Mouse (Mus musculus): ENCODE measurements around the gene Timm22.

The Timm22 gene

DNA sequence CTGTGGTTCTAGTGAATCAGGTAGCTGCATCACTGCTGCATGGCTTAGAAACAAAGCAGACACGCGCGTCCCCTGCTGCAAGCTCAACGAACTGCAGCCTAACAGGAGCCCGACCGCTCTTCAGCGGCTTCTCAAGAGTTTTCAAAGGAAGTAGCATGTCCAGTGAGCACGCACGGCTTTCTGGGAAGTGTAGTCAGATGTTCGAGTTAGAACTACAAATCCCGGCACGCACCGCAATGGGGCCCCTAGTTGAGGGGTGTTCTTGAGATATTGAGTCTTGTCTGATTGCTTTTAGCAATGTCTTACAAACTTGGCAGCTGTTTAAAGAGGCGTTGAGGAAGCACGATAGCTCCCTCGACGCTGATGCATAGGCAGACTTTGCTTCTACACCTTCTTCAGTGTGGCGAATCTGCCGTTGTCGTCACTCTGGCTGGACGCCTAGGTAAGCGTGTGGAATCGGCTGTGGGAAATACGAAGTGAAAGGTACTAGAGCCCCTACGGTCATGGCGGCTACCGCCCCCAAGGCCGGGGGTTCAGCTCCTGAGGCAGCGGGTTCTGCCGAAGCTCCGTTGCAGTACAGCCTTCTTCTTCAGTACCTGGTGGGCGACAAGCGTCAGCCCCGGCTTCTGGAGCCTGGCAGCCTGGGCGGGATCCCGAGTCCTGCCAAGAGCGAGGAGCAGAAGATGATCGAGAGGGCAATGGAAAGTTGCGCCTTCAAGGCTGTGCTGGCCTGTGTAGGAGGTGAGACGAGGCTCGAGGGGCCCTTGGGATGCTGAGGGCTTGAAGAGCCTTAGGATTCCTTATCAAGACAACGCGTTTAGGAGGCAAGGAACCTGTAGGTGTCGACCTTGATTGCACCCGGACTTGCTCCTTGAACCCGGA lies at the start of gene Timm22:
Timm22 (plus strand) TSS at position 251 of the 882 bp plus-strand sequence.
- DNase-seq = peak; percentile 96 to 98

DNA sequence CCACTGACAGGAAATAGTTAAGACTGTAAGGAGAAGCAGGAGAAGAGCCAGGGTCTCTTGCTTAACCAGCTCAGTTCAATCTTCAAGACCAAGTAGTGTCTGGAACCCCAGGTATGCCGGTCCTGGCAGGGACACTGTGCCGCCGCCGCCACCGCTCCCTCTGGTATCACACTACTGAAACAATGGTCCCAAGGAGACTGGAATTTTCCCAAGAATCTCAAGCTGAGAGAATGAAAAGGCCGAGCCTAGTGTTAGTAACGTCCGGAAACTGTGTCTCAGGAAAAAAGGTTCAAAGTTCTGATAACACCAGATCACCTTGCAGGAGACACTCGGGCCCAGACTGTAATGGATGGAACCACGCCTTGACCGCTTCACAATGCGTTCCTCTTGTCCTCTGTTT lies 49.3 kb upstream of the Timm22 start:
- no peak for DNase-seq

GRCm38 (mm10) chr11:76358628-76359320 lies 48.0 kb upstream of the Timm22 start:
- no peak for DNase-seq

DNA sequence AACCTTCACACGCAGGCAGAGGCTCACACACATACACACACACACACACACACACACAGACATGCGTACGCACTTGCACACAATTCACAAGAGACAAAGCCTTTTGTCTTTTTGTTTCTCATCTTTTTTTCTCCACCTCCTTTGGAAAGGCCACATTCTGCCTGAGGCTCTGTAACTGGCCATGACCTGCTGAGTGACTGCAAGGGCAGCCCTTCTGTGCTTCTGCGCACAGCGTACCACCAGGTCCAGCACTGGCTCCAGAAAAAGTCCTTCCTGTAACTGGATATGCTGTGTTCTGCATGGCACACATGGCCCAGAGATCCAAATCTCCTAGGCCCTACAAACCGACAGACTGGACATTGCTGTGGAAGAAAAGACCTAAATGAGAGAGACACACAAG lies 46.5 kb upstream of the Timm22 start:
- DNase-seq = no peak

DNA sequence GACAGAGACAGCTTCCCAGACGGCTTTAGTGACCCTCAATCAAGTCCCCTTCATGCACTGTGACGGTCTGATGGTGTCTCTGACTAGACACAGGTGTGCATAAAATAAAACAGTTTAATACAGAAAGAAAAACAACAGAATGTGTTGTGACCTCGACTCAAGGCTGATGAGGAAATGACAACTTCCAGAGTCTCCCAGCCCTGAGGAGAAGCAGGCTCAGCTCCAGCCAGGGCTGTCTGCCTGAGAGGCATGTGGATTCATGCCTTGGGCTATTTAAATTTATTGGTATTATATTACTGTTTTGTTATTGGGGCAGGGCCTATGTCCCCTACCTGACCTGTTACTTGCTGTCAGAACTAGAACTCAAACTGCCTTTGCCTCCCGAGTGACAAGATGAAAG lies 45.3 kb upstream of the Timm22 start:
- no peak for DNase-seq

DNA sequence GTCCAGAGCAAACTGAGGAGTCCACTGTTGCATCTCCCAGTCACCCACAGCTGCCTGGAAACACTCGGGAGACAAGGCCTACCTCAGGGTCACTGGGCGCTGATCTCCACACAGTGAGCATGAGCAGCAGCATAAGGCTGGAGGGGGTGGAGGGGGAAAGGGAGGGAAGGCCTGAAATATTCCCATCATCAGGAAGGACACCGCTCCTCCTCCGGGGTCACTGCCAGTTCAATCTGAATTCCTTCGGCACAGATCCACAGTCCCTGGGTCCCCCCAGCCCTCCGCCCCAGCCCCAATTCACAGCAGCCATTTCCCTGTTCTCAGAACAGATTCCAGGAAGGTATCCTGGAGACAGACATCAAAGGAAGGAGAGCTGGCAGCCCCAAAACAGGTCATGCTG lies 43.6 kb upstream of the Timm22 start:
- DNase-seq = no peak

DNA sequence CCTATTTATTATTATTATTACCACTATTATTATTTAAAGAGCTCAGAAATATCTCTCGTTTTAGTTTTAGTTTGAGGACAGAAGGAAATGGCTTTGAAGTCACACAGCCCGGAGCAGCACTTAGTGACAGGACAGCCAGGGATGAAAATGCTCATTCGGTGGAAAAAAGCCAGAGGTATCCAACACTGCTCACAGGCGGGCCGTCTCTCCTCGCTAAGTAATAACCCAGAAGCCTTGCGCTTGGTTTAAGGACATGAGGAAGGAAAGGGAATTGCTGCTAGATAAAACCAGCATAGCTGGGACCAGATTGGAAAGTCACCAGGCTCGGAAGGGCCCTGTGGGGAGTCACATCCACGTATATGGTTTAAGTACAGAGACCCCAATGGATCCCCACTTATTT lies 43.1 kb upstream of the Timm22 start:
- no peak for DNase-seq

DNA sequence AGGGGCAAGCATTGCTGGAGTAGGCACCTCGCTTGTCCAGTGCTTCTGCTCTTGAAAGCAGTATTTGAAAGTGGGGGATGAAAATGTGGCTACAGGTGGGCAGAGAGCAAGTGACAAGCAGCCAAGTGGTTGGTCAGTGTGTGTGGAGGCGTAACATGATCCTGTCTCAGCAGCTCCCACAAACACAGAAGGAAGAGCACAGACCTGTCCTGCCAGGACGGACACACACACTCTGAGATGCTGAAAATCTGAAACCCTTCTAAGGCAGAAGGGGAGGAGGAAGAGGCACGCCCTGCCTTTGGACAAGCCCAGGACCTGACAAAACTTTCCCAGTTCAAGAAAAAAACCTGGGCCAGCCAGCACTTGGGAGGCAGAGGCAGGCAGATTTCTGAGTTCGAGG lies 42.7 kb upstream of the Timm22 start:
- DNase-seq = no peak

DNA sequence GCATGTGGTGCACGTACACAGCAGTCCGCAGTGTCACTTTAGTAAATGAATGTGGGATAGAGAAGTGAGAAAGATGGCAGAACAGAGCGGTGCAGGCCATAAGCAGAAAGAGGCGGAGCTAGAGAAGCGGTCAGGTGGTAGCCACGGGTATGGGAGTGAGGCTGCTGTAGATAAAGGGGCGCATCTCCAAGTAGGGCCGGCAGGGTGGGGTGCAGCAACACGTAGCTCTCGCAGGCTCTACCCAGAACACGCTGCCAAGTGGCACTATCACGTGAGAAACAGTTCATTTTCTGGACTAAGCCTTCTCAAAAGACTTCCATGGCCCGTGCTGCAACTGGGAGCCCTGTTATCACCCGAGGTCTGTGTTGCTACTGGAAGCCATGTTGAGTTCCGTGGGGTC lies 40.0 kb upstream of the Timm22 start:
- DNase-seq = no peak

- DNase-seq = no peak
These were observed 36.3 kb upstream of the Timm22 start for GRCm38 (mm10) chr11:76370491-76370890.

DNA sequence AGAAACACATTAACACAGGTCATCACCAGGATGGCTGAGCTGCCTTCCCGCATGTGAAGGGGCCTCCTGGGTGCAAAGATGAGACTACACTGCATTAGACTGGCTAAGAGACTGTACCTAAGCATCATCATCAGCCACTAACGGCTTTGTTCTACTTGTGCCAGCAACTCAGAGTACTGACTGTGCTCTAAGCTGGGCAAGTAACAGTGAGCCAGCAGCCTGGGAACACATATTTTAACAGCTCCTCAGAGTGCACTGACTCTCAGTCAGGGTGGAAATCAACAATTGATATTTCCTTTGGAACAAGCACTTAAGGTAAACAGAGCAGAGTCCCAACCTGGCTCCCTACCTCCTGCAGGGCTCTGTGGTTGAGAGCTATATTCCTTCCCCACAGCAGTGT lies 34.6 kb upstream of the Timm22 start:
- no peak for DNase-seq

DNA sequence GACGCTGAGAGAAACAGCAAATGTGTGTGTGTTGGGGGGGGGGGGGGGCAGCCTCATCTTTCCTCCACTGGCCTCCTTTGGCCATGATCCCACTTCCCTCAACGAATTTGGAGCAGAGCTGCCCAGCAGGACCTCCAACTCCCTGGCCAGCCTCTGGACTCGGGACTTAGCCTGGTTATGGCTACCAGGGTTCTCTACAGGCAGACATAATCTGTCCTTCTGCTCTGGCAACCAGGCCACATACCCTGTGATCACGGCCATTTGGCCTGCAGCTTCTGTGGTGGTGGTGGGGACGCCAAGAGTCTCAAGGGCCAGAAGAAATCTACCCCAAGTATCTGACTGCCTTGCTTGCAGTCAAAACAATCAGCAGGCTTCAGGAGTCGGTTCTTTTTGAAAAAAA lies 34.2 kb upstream of the Timm22 start:
- DNase-seq = no peak

DNA sequence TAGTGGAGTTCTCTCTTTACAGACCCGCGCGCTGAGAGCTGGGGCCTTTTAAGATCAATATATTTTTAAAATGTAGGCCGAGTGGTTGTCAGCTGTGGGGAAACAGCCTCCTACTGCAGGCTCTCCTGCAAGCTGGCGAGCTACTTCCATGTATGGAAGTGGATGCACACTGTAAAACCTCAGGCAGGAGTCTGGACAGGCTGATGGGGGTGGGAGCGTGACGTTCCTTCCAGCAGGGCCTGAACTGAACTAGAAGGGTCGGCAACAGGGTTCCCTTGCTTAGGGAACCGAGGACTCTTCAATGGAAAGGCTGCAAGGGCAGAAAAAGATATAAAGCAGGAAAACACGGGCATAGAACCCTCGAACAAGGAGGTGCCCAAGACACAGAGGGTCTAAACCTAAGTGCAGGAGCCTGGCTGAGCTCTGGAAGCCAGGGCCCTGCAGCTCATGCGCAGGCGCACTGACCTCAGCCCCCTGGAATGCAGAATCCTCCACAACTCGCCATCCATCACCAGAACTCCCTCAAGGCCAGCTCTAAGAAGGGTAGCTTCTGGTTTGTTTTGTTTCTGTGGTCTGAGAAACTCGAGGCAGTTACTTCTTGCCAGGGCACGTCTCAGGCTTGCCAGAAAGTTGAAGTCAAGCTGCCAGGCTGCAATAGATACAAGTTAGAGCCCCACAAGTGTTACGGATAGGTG lies 32.1 kb upstream of the Timm22 start:
- no peak for DNase-seq

GRCm38 (mm10) chr11:76376425-76376824 lies 30.3 kb upstream of the Timm22 start:
- DNase-seq = no peak

DNA sequence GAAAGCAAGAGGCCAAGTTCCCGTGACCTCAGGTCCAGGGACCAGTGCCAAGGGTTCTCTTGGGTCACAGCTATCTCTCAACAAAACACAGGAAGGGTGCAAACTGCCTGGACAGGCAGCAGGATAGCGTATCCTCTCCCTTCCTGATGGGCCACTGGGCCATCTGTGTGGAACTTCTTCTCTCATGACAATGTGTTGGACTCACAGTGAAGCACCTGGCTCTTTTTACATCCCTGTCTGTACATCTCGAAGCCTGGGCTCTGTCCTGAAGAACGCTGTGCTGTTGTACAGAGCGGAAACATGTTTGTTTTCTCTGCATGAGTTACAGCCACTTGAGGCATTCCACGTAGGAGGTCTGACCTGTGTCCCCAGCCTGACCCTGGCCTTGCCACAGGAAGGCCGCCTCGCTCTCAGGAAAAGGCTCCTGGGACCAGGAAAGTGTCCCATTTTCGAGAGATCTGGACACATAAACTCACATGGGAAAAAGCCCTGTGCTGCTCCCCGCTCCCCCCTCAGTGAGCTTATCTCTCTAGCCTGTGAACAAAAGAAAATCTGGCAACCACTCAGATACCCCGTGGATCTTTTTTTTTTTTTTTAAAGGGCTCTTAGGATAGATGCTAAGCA lies 26.7 kb upstream of the Timm22 start:
- DNase-seq = no peak

- no peak for DNase-seq
These were observed 25.4 kb upstream of the Timm22 start for GRCm38 (mm10) chr11:76381201-76381885.

DNA sequence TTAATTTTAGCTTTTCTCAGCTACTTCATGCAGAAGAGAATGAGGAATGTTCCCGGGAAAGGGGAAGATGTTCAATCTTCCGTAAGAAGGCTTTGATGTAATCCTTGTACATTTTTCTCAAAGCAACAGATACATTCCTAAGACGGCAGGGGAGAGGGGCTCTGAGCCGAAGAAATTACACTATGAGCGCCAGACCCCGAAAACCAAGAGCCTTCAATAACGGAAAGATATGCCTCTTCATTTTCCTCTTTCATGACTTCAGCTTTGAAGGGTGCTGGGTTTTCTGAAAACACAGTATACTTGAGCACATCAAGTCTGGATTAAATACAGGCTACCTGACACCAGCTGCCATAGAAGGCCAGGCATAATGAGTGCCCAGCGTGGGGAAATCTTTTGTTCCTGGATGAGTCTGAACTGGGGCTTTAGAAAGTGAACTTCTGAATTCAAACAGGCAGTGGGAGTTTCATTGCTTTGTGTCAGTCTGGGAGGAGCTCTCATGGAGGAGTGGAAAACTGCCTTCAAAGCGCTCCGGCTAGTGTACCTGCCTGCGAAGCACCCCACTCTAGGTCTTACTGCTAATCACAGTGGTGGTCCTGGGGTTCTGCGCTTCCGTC lies 23.9 kb upstream of the Timm22 start:
- DNase-seq = no peak

DNA sequence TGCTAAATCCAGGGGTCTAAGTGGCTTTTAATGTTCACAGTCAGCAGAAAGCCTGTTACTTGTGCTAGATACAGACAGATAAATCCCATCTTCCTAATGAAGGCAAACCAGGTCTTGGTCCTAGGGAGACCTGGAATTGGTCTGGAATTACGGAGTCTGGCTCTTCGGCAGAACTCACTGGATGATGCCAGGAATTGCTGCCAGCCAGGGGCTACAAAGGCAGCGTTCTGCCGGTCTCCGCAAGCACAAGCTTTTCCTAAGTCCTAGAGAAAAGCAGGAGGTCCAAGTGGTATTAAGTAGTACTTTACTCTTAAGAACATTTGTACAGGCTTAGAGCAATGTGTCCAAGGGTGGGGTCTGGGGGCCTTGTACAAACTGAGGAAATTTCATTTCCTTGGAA lies 22.4 kb upstream of the Timm22 start:
- no peak for DNase-seq

DNA sequence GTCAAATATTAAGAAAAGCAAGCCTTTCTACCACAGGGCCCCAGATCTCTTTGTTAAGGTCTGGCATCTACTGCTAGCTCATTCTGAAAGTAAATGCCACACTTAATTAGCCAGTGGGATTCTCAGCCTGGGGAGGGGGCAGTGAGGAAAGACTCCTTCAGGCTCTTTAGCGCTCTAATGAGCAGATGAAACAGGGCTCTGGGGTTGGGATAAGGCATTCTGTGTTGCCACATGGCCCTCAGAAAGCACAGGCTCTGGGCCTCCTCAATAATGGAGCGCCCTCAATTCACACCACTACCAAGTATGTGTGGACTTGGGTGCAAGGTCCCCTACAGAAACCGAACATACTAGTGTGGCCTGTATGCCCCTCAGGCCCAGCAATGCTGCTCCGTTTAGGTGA lies 21.7 kb upstream of the Timm22 start:
- DNase-seq = no peak

GRCm38 (mm10) chr11:76385746-76386145 lies 21.0 kb upstream of the Timm22 start:
- DNase-seq = no peak

DNA sequence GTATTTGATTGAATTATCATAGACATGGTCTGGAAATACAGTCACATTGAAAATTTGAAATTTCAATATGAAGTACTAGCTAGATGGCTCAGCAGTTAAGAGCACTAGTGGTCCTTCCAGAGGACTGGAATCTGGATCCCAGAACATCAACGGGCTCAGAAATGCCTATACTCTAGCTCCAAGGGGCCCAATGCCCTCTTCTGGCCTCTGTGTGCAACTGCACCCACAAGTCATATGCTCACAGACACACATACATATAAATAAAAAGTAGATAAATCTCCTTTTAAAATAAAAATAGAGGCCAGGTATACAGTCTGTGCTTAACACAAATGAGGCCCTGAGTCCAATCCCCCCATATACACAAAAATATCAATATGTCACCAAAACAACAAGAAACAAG lies 19.7 kb upstream of the Timm22 start:
- DNase-seq = no peak

DNA sequence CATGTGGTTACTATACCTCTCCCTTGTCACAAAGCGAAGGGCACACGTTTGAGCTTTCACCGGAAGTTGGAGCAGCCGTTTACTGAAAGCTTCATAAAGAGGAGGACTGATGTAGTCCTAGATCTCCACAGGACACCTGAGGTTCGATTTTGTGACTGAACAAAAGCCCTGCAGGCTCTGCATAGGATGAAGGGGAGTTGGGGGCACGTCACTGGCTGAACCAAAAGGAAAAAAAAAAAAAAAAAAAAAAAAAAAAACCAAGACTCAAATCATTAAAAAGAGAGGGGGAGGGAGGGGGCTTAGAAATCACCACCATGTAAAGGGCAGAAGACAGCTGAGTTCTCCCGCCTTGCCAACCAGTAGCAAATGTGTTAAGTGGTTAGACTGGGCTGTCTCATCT lies 18.0 kb upstream of the Timm22 start:
- DNase-seq = no peak

Measured in thymus, postnatal 36 days (tissue).